Mouse (Mus musculus) MEL (cell line): Measurements from ENCODE around the gene Sptbn4. TPM values are rescaled to one million over a fixed set of nuclear protein-coding genes. Genes with fewer than 3 reads are reported as not detected.

Experiments
- DNase-seq: peaks from one replicate; pipeline ENCODE4 v3.0.0; 2011; ENCODE audit warnings: low read depth, low spot score
- H3K27ac ChIP-seq: 2 replicates; pipeline ENCODE4 v1.5.1; 2012; ENCODE audit warnings: low read depth, mild to moderate bottlenecking, control low read depth, low read length, moderate library complexity; ENCODE audit not compliant: control insufficient read depth
- H3K27me3 ChIP-seq, 2 experiments: fragments of 150-350 bp in 1 of 2; sonication (generic) in 1 of 2; 2 replicates each; pipeline ENCODE4 v1.6.1; 2012; ENCODE audit warnings: low read length in 2 of 2, mild to moderate bottlenecking in 2 of 2, improper control_type of control experiment in 1 of 2, moderate library complexity in 1 of 2; ENCODE audit not compliant: insufficient read depth in 2 of 2, control insufficient read depth in 1 of 2
- H3K36me3 ChIP-seq, 2 experiments: 2 replicates each; pipeline ENCODE4 v1.6.1; 2012 to 2014; ENCODE audit warnings: low read length in 2 of 2, improper control_type of control experiment in 1 of 2, inconsistent platforms in 1 of 2, mild to moderate bottlenecking in 1 of 2; ENCODE audit not compliant: insufficient read depth in 2 of 2, control insufficient read depth in 1 of 2
- H3K4me1 ChIP-seq, 2 experiments: fragments of 150-350 bp in 1 of 2; sonication (generic) in 1 of 2; 2 replicates each; pipeline ENCODE4 v1.6.1; 2012; ENCODE audit warnings: low read length in 2 of 2, improper control_type of control experiment in 1 of 2, mild to moderate bottlenecking in 1 of 2; ENCODE audit not compliant: insufficient read depth in 2 of 2, control insufficient read depth in 1 of 2
- H3K4me3 ChIP-seq, 2 experiments: fragments of 150-350 bp in 1 of 2; sonication (generic) in 1 of 2; 2 replicates each; pipeline ENCODE4 v1.5.1; 2012; ENCODE audit warnings: low read depth in 2 of 2, low read length in 2 of 2, mild to moderate bottlenecking in 2 of 2, moderate library complexity in 2 of 2, control low read depth in 1 of 2, improper control_type of control experiment in 1 of 2; ENCODE audit not compliant: control insufficient read depth in 1 of 2, insufficient read depth in 1 of 2
- H3K79me2 ChIP-seq: 2 replicates; pipeline ENCODE4 v1.6.1; 2012; ENCODE audit warnings: mild to moderate bottlenecking, low read length, moderate library complexity; ENCODE audit not compliant: control insufficient read depth, poor library complexity, insufficient read depth
- H3K9ac ChIP-seq: 2 replicates; pipeline ENCODE4 v1.6.1; 2012; ENCODE audit warnings: low read depth, mild to moderate bottlenecking, control low read depth, low read length, moderate library complexity; ENCODE audit not compliant: control insufficient read depth, poor library complexity, severe bottlenecking
- H3K9me3 ChIP-seq: fragments of 150-350 bp; sonication (generic); replicated peaks from 2 replicates; pipeline ENCODE4 v1.6.1; 2012; ENCODE audit warnings: mild to moderate bottlenecking, low read length, improper control_type of control experiment, moderate library complexity; ENCODE audit not compliant: insufficient read depth
- CHD1 ChIP-seq: IDR thresholded peaks from 2 replicates; pipeline ENCODE4 v1.6.1; 2012; ENCODE audit warnings: low read depth, mild to moderate bottlenecking, inconsistent platforms, low read length, improper control_type of control experiment
- CHD2 ChIP-seq: IDR thresholded peaks from 2 replicates; pipeline ENCODE4 v1.6.1; 2011; ENCODE audit warnings: low read length, improper control_type of control experiment
- ELF1 ChIP-seq: IDR thresholded peaks from 2 replicates; pipeline ENCODE4 v1.6.1; 2014; ENCODE audit warnings: low read depth, mild to moderate bottlenecking, inconsistent platforms, low read length, improper control_type of control experiment, moderate library complexity
- EP300 ChIP-seq, 2 experiments: IDR thresholded peaks; 2 replicates each; pipeline ENCODE4 v1.6.1; 2011; ENCODE audit warnings: improper control_type of control experiment in 2 of 2, low read length in 2 of 2, low read depth in 1 of 2, mild to moderate bottlenecking in 1 of 2
- ETS1 ChIP-seq: IDR thresholded peaks from 2 replicates; pipeline ENCODE4 v1.6.1; 2012; ENCODE audit warnings: low read depth, mild to moderate bottlenecking, inconsistent platforms, low read length, improper control_type of control experiment, moderate library complexity
- GABPA ChIP-seq: IDR thresholded peaks from 2 replicates; pipeline ENCODE4 v1.6.1; 2012; ENCODE audit warnings: low read depth, mild to moderate bottlenecking, inconsistent platforms, low read length, improper control_type of control experiment, moderate library complexity
- GATA1 ChIP-seq: IDR thresholded peaks from 2 replicates; pipeline ENCODE4 v1.6.1; 2011; ENCODE audit warnings: low read depth, low read length, improper control_type of control experiment
- HCFC1 ChIP-seq: IDR thresholded peaks from 2 replicates; pipeline ENCODE4 v1.6.1; 2012; ENCODE audit warnings: low read depth, mild to moderate bottlenecking, inconsistent platforms, low read length, improper control_type of control experiment, moderate library complexity
- JUND ChIP-seq: IDR thresholded peaks from 2 replicates; pipeline ENCODE4 v1.6.1; 2011; ENCODE audit warnings: low read depth, mild to moderate bottlenecking, improper control_type of control experiment, low read length
- KAT2A ChIP-seq: conservative IDR thresholded peaks from 2 replicates; pipeline ENCODE4 v1.6.1; 2012; ENCODE audit warnings: low read depth, low read length, improper control_type of control experiment, inconsistent platforms
- MAFK ChIP-seq: IDR thresholded peaks from 2 replicates; pipeline ENCODE4 v1.6.1; 2011; ENCODE audit warnings: low read depth, mild to moderate bottlenecking, low read length, improper control_type of control experiment, borderline replicate concordance
- MAX ChIP-seq: IDR thresholded peaks from 2 replicates; pipeline ENCODE4 v1.6.1; 2011; ENCODE audit warnings: low read length, improper control_type of control experiment
- MAZ ChIP-seq: IDR thresholded peaks from 2 replicates; pipeline ENCODE4 v1.6.1; 2012; ENCODE audit warnings: low read depth, mild to moderate bottlenecking, inconsistent platforms, low read length, improper control_type of control experiment
- MEF2A ChIP-seq: IDR thresholded peaks from 2 replicates; pipeline ENCODE4 v1.6.1; 2014; ENCODE audit warnings: low read depth, mild to moderate bottlenecking, inconsistent platforms, low read length, improper control_type of control experiment; ENCODE audit not compliant: poor library complexity, insufficient replicate concordance, severe bottlenecking; ENCODE audit errors: extremely low read depth
- MXI1 ChIP-seq: IDR thresholded peaks from 2 replicates; pipeline ENCODE4 v1.6.1; 2011; ENCODE audit warnings: mild to moderate bottlenecking, low read depth, low read length, improper control_type of control experiment
- MYC ChIP-seq: IDR thresholded peaks from 2 replicates; pipeline ENCODE4 v1.6.1; 2011; ENCODE audit warnings: low read depth, mild to moderate bottlenecking, low read length, improper control_type of control experiment, moderate library complexity
- NRF1 ChIP-seq: IDR thresholded peaks from 2 replicates; pipeline ENCODE4 v1.6.1; 2014; ENCODE audit warnings: low read depth, mild to moderate bottlenecking, inconsistent platforms, low read length, improper control_type of control experiment, moderate library complexity; ENCODE audit not compliant: poor library complexity, insufficient read depth, severe bottlenecking
- POLR2A ChIP-seq, 2 experiments: IDR thresholded peaks; 2 replicates each; pipeline ENCODE4 v1.6.1; 2011 to 2012; ENCODE audit warnings: low read length in 2 of 2, mild to moderate bottlenecking in 2 of 2, control low read depth in 1 of 2, improper control_type of control experiment in 1 of 2, low read depth in 1 of 2, moderate library complexity in 1 of 2; ENCODE audit not compliant: control insufficient read depth in 1 of 2, insufficient read depth in 1 of 2, poor library complexity in 1 of 2
- POLR2AphosphoS2 ChIP-seq: IDR thresholded peaks from 2 replicates; pipeline ENCODE4 v1.6.1; 2011; ENCODE audit warnings: low read length, improper control_type of control experiment
- RAD21 ChIP-seq: IDR thresholded peaks from 2 replicates; pipeline ENCODE4 v1.6.1; 2011; ENCODE audit warnings: mild to moderate bottlenecking, low read depth, low read length, improper control_type of control experiment
- SIN3A ChIP-seq: IDR thresholded peaks from 2 replicates; pipeline ENCODE4 v1.6.1; 2012; ENCODE audit warnings: low read length, improper control_type of control experiment, inconsistent platforms
- TAL1 ChIP-seq: IDR thresholded peaks from 2 replicates; pipeline ENCODE4 v1.6.1; 2012; ENCODE audit warnings: mild to moderate bottlenecking, inconsistent platforms, low read length, moderate library complexity, mixed read lengths
- TBP ChIP-seq: IDR thresholded peaks from 2 replicates; pipeline ENCODE4 v1.8.0; 2011; ENCODE audit warnings: low read depth, low read length, improper control_type of control experiment
- TCF12 ChIP-seq: IDR thresholded peaks from 2 replicates; pipeline ENCODE4 v1.6.1; 2014; ENCODE audit warnings: low read depth, mild to moderate bottlenecking, inconsistent platforms, low read length, improper control_type of control experiment, moderate library complexity
- UBTF ChIP-seq: IDR thresholded peaks from 2 replicates; pipeline ENCODE4 v1.6.1; 2012; ENCODE audit warnings: low read depth, mild to moderate bottlenecking, inconsistent platforms, low read length, improper control_type of control experiment, moderate library complexity, borderline replicate concordance; ENCODE audit not compliant: insufficient read depth
- USF1 ChIP-seq: IDR thresholded peaks from 2 replicates; pipeline ENCODE4 v1.6.1; 2014; ENCODE audit warnings: low read depth, mild to moderate bottlenecking, inconsistent platforms, low read length, improper control_type of control experiment, moderate library complexity
- USF2 ChIP-seq, 2 experiments: IDR thresholded peaks; 2 replicates each; pipeline ENCODE4 v1.6.1; 2011 to 2012; ENCODE audit warnings: improper control_type of control experiment in 2 of 2, low read length in 2 of 2, borderline replicate concordance in 1 of 2, inconsistent platforms in 1 of 2, low read depth in 1 of 2, mild to moderate bottlenecking in 1 of 2; ENCODE audit not compliant: insufficient read depth in 1 of 2
- ZC3H11A ChIP-seq: IDR thresholded peaks from 2 replicates; pipeline ENCODE4 v1.6.1; 2012; ENCODE audit warnings: low read depth, mild to moderate bottlenecking, inconsistent platforms, low read length, improper control_type of control experiment
- ZNF384 ChIP-seq: IDR thresholded peaks from 2 replicates; pipeline ENCODE4 v1.6.1; 2012; ENCODE audit warnings: low read depth, mild to moderate bottlenecking, inconsistent platforms, low read length, improper control_type of control experiment
- polyA plus RNA-seq, 2 experiments: library from polyadenylated mRNA; stranded (reverse) in 1 of 2; unstranded in 1 of 2; fragments of >175 nt in 1 of 2; fragments of >200 nt in 1 of 2; gene quantifications; 2 replicates each; pipeline versions ENCODE4 v1.2.1 to v1.2.4; 2012; ENCODE audit warnings: low replicate concordance in 2 of 2, low read depth in 1 of 2; ENCODE audit not compliant: insufficient read length in 2 of 2, insufficient read depth in 1 of 2, missing spikeins in 1 of 2
- total RNA-seq: library from RNA; depleted of rRNA; stranded (reverse); fragments of 300-350 nt; gene quantifications from 2 replicates; pipeline ENCODE4 v1.2.3, GENCODE M21; 2012

The Sptbn4 gene
- total and polyA plus RNA-seq, 3 experiments, result 0.19 to 0.68 TPM; not detected in 1

DNA sequence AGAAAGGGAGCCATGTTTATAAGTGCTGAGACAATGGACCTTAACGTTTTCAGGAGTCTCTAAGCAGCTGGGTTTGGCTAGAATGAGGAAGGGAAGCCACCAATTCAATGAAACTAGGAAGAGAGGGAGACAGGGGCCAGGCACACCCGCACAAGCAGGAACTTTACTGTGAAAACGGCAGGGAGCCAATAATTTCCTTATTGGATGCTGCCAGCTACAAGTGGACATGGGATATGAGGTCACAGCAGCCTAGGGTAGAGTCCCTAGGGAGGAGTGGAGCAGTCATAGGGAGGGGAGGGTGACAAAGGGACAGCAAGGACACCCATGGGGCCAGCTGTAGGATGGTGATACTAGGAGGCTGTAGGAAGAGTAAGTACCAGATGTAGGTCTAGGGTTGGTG, 45.5 kb upstream of the Sptbn4 start:
- H3K27me3 ChIP-seq, result no peaks in the 10 kb centered on the region
- peaks cover 6% of the 10 kb centered on the region for H3K79me2 ChIP-seq
- no peak for DNase-seq
- TF ChIP-seq SIN3A (no peak), EP300 (IDR thresholded peaks at IDR 0.05; ENCODE audit: low read depth in 1 of 2, low read length in 2 of 2) (no peak), UBTF (no peak), KAT2A (no peak), GABPA (no peak), NRF1 (no peak), JUND (no peak), USF2 (IDR thresholded peaks at IDR 0.05; ENCODE audit: borderline replicate concordance in 1 of 2, insufficient read depth in 1 of 2, low read depth in 1 of 2, low read length in 2 of 2) (no peak), CHD1 (no peak), ZC3H11A (no peak), MAZ (no peak), USF1 (no peak), MAFK (no peak), TBP (no peak), MEF2A (no peak), MYC (no peak), POLR2AphosphoS2 (no peak), ZNF384 (no peak), RAD21 (no peak), TAL1 (no peak)
- no peak overlapping the region for H3K27ac ChIP-seq
- H3K4me3 ChIP-seq, result no peak overlapping the region
- H3K4me1 ChIP-seq, result peaks cover 10 to 21% of the 10 kb centered on the region in 2 experiments
- no peak overlapping the region for H3K9ac ChIP-seq
- peaks cover 0 to 19% of the 10 kb centered on the region in 2 experiments; a peak in 2 of 4 replicates for H3K36me3 ChIP-seq
- H3K9me3 ChIP-seq, result no peaks in the 10 kb centered on the region

DNA sequence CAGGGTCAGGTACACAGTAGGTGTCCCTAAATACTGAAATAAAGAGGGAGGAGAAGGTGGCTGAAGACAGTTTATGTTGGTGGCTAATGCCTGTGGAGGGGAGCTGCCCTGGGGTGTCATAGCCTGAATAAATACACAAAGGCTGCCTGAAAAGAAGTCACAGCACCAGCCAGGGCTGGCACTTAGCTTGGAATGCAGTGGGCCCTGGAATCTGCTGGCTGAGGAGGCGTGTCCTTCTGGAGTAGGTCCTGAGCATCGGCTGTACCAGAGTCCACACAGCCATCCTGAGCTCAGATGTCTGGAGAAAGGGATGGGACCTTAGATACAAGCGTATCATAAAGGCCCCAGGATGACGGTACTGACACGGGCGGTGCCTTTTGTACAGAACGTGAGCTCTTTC, 44.4 kb upstream of the Sptbn4 start:
- no peak overlapping the region for H3K4me3 ChIP-seq
- no peak for DNase-seq
- no peaks in the 10 kb centered on the region for H3K27me3 ChIP-seq
- no peak for TF ChIP-seq HCFC1
- TF ChIP-seq KAT2A, result no peak
- TF ChIP-seq GATA1, result no peak
- no peak for TF ChIP-seq TCF12
- TF ChIP-seq MAX, result no peak
- TF ChIP-seq CHD2, result no peak
- TF ChIP-seq ETS1, result no peak
- TF ChIP-seq POLR2A (IDR thresholded peaks at IDR 0.05; ENCODE audit: control insufficient read depth in 1 of 2, insufficient read depth in 1 of 2, low read depth in 1 of 2, low read length in 2 of 2, poor library complexity in 1 of 2), result no peak
- no peak for TF ChIP-seq TAL1
- no peak for TF ChIP-seq SIN3A
- no peak for TF ChIP-seq POLR2AphosphoS2
- TF ChIP-seq JUND, result no peak
- TF ChIP-seq EP300 (IDR thresholded peaks at IDR 0.05; ENCODE audit: low read depth in 1 of 2, low read length in 2 of 2), result no peak
- TF ChIP-seq MXI1, result no peak
- no peak for TF ChIP-seq RAD21
- no peak for TF ChIP-seq MEF2A
- no peak for TF ChIP-seq MAFK
- TF ChIP-seq ELF1, result no peak
- peaks cover 0 to 20% of the 10 kb centered on the region in 2 experiments; a peak in 2 of 4 replicates for H3K36me3 ChIP-seq
- no peaks in the 10 kb centered on the region for H3K9me3 ChIP-seq
- peaks cover 11% of the 10 kb centered on the region for H3K79me2 ChIP-seq
- H3K9ac ChIP-seq, result peak overlapping the region; percentile 88
- H3K4me1 ChIP-seq, result peaks cover 10 to 22% of the 10 kb centered on the region in 2 experiments
- H3K27ac ChIP-seq, result 0 out of 2 replicates have a peak overlapping the region, but pooled peaks have one; percentile 89
